Mouse (Mus musculus) testis, adult 2 months (tissue): ENCODE data around the gene Rufy1. TPM values are rescaled to one million over a fixed set of nuclear protein-coding genes. Genes with fewer than 3 reads are reported as not detected.

Experiments used
- H3K27ac ChIP-seq: fragments of 200-500 bp; 2 replicates; pipeline ENCODE4 v1.5.1; 2012; ENCODE audit warnings: low read depth, low read length; ENCODE audit not compliant: control insufficient read depth, insufficient read depth
- H3K27me3 ChIP-seq: fragments of 200-500 bp; 2 replicates; pipeline ENCODE4 v1.6.1; 2012; ENCODE audit warnings: mild to moderate bottlenecking, low read length, moderate library complexity; ENCODE audit not compliant: control insufficient read depth, insufficient read depth
- H3K36me3 ChIP-seq: fragments of 200-500 bp; 2 replicates; pipeline ENCODE4 v1.6.1; 2012; ENCODE audit warnings: mild to moderate bottlenecking, low read length; ENCODE audit not compliant: control insufficient read depth, insufficient read depth
- H3K4me1 ChIP-seq: fragments of 200-500 bp; 2 replicates; pipeline ENCODE4 v1.6.1; 2012; ENCODE audit warnings: low read length; ENCODE audit not compliant: control insufficient read depth, insufficient read depth
- H3K4me3 ChIP-seq: fragments of 200-500 bp; 2 replicates; pipeline ENCODE4 v1.5.1; 2012; ENCODE audit warnings: low read depth, mild to moderate bottlenecking, low read length, moderate library complexity, mixed read lengths; ENCODE audit not compliant: control insufficient read depth
- CTCF ChIP-seq: fragments of 200-500 bp; IDR thresholded peaks from 2 replicates; pipeline ENCODE4 v1.5.1; 2012; ENCODE audit warnings: low read depth, mild to moderate bottlenecking, inconsistent platforms, low read length, moderate library complexity; ENCODE audit not compliant: control insufficient read depth, insufficient read depth, insufficient replicate concordance
- POLR2A ChIP-seq: fragments of 200-500 bp; IDR thresholded peaks from 2 replicates; pipeline ENCODE4 v1.6.1; 2012; ENCODE audit warnings: low read depth, mild to moderate bottlenecking, inconsistent platforms, low read length, moderate library complexity; ENCODE audit not compliant: control insufficient read depth
- polyA plus RNA-seq: library from polyadenylated mRNA; depleted of rRNA; stranded (reverse); fragments of >200 nt; gene quantifications from 2 replicates; pipeline ENCODE4 v1.2.3, GENCODE M21; 2012

Gene Rufy1
- polyA plus RNA-seq, 1 experiment = 5.7 TPM

DNA sequence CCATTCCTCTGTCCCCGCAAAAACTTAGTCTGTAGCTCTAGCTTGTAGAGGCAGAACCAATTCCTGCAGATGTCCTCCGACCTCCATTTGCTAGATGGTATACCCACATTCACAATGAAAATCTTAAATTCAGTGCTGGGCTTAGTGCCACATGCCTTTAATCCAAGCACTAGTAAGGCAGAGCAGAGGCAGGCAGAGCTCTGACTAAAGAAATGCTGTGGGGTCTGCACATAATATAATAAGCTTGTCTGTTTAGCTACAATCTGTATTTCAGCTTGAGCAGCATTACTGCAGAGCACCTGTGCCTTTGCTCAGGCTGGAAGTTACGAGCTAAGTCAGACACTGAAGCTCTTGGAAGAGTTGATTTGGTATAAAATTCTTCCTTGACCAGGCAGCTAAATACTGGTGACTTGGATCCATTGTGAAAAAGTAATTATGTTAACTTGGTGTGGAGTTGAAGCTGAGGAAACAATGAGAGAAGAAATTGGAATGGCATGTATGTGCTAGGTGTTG lies 43.7 kb downstream of the Rufy1 start:
- Histone ChIP-seq H3K36me3 (peaks cover 5% of the 10 kb centered on the region), H3K27me3 (no peaks in the 10 kb centered on the region), H3K4me3 (no peak overlapping the region), H3K4me1 (no peaks in the 10 kb centered on the region), H3K27ac (no peak overlapping the region)
- no peak for TF ChIP-seq POLR2A
- TF ChIP-seq CTCF = no peak

DNA sequence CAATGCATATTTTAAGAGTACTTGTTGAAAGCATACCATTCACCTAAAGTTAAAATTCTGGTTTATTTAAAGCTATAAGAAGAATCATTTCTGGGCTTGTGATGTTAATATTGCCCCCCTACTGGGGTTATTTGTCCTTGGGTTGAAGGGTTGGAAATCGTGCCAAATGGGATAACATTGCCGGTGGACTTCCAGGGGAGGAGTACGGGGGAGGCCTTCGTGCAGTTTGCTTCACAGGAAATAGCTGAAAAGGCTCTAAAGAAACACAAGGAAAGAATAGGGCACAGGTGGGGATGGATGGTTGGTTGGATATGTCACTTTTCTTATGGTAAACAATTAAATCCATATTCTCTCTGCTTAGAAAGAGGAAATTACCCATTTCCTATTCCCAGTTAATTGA lies 49.6 kb downstream of the Rufy1 start:
- Histone ChIP-seq H3K36me3 (peaks cover 8% of the 10 kb centered on the region), H3K27ac (no peak overlapping the region), H3K27me3 (no peaks in the 10 kb centered on the region), H3K4me1 (peaks cover under 1% of the 10 kb centered on the region; the same call in 1 of the 2 replicates), H3K4me3 (peak overlapping the region; percentile 58)
- TF ChIP-seq POLR2A (no peak), CTCF (no peak)

DNA sequence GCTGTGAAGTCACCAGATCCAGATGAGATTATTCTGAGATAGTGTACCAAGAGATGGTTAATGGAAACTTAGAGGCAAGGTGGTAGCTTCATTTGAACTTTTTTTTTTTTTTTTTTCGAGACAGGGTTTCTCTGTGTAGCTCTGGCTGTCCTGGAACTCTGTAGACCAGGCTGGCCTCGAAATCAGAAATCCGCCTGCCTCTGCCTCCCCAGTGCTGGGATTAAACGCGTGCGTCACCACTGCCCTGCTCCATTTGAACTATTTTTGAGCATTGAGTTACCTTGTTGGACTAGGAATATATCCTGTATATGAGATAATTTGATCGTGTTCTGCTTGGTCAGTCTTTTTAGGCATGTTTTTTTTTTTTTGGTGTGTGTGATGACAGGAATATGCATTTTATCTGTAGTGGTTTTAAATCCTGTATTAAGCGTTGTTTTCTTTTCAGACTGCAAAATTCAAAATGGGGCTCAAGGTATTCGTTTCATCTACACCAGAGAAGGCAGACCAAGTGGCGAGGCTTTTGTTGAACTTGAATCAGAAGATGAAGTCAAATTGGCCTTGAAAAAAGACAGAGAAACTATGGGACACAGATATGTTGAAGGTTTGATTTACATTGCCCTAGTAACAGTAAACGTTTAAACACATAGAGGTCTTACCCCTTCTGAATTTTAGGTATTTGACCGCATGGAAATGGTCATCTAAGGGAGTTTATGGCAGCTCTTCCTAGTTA lies 51.7 kb downstream of the Rufy1 start:
- Histone ChIP-seq H3K4me3 (peak overlapping the region; percentile 98), H3K27me3 (no peaks in the 10 kb centered on the region), H3K27ac (peak overlapping the region; percentile 99; the same call in 1 of the 2 replicates), H3K4me1 (peaks cover 3% of the 10 kb centered on the region), H3K36me3 (peaks cover 7% of the 10 kb centered on the region)
- TF ChIP-seq POLR2A (no peak), CTCF (no peak)

DNA sequence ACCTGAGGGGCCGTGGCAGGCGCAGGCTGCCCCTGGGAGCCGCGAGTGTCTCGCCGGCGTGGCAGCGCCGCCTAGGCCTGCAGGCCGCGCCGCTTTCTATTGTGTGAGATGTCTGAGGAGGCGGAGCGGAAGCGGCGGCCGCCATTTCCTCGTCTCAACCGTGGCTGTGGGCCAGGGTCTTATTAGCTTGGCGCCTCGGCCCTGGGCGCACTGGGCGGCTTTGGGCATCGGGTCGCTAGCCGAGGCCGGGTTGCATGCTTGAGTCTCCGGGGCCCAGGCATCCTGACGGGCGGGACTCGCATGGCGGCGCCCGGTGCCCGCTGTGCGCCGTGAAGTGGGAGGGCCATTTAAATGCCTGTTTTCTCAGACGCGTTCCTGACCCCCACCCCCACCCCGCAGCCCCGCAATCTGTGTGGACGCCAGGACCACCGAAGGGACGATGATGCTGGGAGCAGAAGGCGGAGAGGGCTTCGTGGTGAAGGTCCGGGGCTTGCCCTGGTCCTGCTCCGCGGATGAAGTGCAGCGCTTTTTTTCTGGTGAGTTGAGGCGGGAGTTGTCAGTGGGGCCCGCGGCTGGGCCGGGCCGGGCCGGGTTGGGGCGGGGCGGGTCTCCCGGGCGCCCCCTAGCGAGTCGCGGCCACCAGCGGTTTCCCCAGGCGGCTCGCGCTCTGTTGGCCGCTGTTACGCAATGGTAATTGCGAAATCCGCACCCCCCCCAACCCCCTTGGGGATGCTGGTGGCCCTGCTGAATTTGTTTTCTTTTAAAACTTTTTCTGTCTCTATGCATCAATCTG lies 52.8 kb downstream of the Rufy1 start:
- Histone ChIP-seq H3K4me1 (peaks cover 3% of the 10 kb centered on the region), H3K4me3 (peak overlapping the region; percentile 98), H3K27me3 (no peaks in the 10 kb centered on the region), H3K27ac (peak overlapping the region; percentile 99), H3K36me3 (peaks cover 7% of the 10 kb centered on the region)
- TF ChIP-seq CTCF (peak; percentile 43), POLR2A (peak; percentile 43)

DNA sequence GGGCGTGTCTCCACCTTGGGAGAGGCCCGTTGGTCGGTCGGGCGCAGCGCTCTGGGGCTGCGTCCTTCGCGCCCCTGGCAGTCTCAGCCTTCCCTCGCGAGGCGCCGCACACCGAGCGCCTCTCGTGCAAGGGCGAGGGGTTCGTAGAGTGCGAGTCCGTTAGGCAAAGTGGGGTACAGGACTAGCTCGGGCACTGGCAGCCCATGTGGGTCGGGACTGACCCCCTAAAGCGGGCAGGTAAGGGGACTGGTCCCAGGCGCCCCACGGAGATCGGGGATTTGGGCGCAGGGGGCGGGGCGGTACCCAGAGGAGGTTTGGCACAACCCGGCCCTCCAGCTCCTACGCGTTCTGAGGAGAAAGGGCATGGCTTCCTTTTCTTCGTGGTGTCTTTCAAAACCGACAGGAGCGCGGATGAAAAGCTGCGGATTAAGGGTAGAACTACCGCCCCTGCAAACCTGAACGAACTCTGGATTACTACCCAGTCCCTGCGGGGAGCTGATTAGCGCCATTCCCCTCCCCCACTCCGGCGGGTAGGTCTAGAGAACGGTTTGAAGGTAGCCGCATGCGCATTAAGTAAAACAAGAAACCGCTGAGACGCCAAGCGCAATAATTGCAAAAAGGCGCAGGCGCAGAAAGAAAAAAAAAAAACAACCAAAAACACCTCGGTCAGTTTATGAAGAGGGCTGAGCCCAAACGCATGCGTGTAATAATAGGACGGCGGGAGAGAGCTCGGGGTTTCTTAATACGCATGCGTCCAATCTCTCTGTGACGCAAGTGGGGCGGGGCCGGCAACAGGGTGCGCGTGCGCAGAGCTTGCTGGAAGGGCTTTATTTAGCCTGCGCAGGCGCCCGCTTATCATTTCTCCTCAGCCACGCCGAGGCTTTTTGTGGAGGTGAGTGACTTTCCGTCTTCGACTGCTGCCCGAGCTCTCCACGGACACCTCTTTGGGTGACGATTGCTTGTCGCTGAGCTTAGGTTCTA lies 53.7 kb downstream of the Rufy1 start, which contains the start of gene Hnrnph1:
Hnrnph1 (plus strand) TSS at position 80 of the 981 bp plus-strand sequence.
- H3K36me3 ChIP-seq = peaks cover 3% of the 10 kb centered on the region; the same call in 1 of the 2 replicates
- peak within 1 kb of the TSS; percentile 99 for H3K27ac ChIP-seq
- peak within 1 kb of the TSS; percentile 98 for H3K4me3 ChIP-seq
- H3K4me1 ChIP-seq = peaks cover 3% of the 10 kb centered on the region
- H3K27me3 ChIP-seq = no peaks in the 10 kb centered on the region
- TF ChIP-seq CTCF (no peak), POLR2A (peak; percentile 100)

DNA sequence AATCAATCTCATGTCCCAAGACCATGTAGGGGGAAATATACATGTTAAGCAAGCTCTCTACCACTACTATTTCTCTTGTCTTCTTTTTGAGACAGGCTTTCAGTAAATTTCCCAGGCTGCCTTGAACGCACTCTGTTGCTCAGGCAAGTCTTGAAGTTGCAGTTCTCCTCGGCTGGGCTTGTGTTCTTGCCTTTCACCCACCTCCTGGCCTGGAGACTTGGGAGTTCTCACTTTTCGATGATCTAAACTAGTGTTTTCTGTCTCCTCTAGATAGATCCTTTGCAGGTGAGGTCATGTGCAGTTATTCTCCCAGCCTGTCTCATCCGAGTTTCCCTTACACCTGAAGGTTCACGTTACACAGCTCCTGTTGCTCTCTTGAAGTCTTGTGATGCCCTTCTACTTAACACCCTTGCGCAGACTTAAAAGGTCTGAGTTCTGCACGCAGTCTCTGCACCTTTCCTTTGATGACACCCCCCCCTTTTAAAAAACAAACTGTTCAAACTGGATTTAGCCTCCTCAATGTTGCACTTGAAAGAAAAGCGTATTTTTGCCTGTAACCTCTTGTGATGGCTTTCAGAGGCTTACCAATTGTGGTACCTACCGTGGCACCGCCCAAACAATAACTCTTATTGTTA lies 54.7 kb downstream of the Rufy1 start:
- Histone ChIP-seq H3K4me1 (peaks cover 7% of the 10 kb centered on the region), H3K36me3 (peaks cover 3% of the 10 kb centered on the region; the same call in 1 of the 2 replicates), H3K4me3 (peak overlapping the region; percentile 98), H3K27ac (peak overlapping the region; percentile 99), H3K27me3 (no peaks in the 10 kb centered on the region)
- TF ChIP-seq POLR2A = no peak
- no peak for TF ChIP-seq CTCF
